Mouse (Mus musculus) myocyte (in vitro differentiated cells): ENCODE results near the gene Slc10a6. TPM values are rescaled to one million over a fixed set of nuclear protein-coding genes. Genes with fewer than 3 reads are reported as not detected.

Source experiments
- H3K27me3 ChIP-seq: one replicate; pipeline ENCODE4 v1.6.1; 2011; ENCODE audit not compliant: control insufficient read depth, insufficient read depth, insufficient read length
- H3K36me3 ChIP-seq: one replicate; pipeline ENCODE4 v1.6.1; 2011; ENCODE audit not compliant: control insufficient read depth, insufficient read depth
- H3K4me2 ChIP-seq: one replicate; pipeline ENCODE4 v1.6.1; 2011; ENCODE audit warnings: low read depth, control low read depth
- H3K4me3 ChIP-seq: one replicate; pipeline ENCODE4 v1.5.1; 2011; ENCODE audit warnings: mild to moderate bottlenecking, control low read depth, moderate library complexity
- H3K79me2 ChIP-seq: one replicate; pipeline ENCODE4 v1.6.1; 2011; ENCODE audit not compliant: control insufficient read depth, insufficient read depth
- H3ac ChIP-seq: one replicate; pipeline ENCODE4 v1.6.1; 2011; ENCODE audit not compliant: control insufficient read depth, insufficient read length
- CEBPB ChIP-seq: IDR thresholded peaks from 2 replicates; pipeline ENCODE4 v1.6.1; 2011; ENCODE audit warnings: mild to moderate bottlenecking, moderate library complexity; ENCODE audit not compliant: poor library complexity, insufficient read depth, severe bottlenecking
- E2F4 ChIP-seq: IDR thresholded peaks from one replicate; pipeline ENCODE4 v1.6.1; 2011; ENCODE audit warnings: mild to moderate bottlenecking, control low read depth, moderate library complexity; ENCODE audit not compliant: insufficient read depth
- MAX ChIP-seq: IDR thresholded peaks from one replicate; pipeline ENCODE4 v1.6.1; 2011; ENCODE audit warnings: low read depth, mild to moderate bottlenecking, control low read depth
- MYOD1 ChIP-seq, 3 experiments: IDR thresholded peaks; one replicate each; pipeline ENCODE4 v1.6.1; 2011; ENCODE audit warnings: control low read depth in 2 of 3, low read depth in 2 of 3, mild to moderate bottlenecking in 2 of 3, moderate library complexity in 1 of 3; ENCODE audit not compliant: insufficient read length in 2 of 3, control insufficient read depth in 1 of 3
- MYOG ChIP-seq, 3 experiments: IDR thresholded peaks; one replicate each; pipeline ENCODE4 v1.6.1; 2011; ENCODE audit warnings: control low read depth in 2 of 3, low read depth in 2 of 3, mild to moderate bottlenecking in 2 of 3; ENCODE audit not compliant: insufficient read length in 2 of 3, control insufficient read depth in 1 of 3, insufficient read depth in 1 of 3
- POLR2A ChIP-seq: IDR thresholded peaks from one replicate; pipeline ENCODE4 v1.6.1; 2011; ENCODE audit warnings: low read depth, mild to moderate bottlenecking, control low read depth, moderate library complexity; ENCODE audit not compliant: insufficient read length
- POLR2AphosphoS2 ChIP-seq: IDR thresholded peaks from one replicate; pipeline ENCODE4 v1.6.1; 2011; ENCODE audit warnings: low read depth, control low read depth; ENCODE audit not compliant: insufficient read length
- REST ChIP-seq: IDR thresholded peaks from one replicate; pipeline ENCODE4 v1.6.1; 2011; ENCODE audit warnings: mild to moderate bottlenecking, control low read depth, moderate library complexity; ENCODE audit not compliant: insufficient read depth, insufficient read length
- SRF ChIP-seq: IDR thresholded peaks from one replicate; pipeline ENCODE4 v1.6.1; 2011; ENCODE audit warnings: low read depth; ENCODE audit not compliant: control insufficient read depth, insufficient read length
- TCF12 ChIP-seq: IDR thresholded peaks from one replicate; pipeline ENCODE4 v1.6.1; 2011; ENCODE audit warnings: mild to moderate bottlenecking, control low read depth; ENCODE audit not compliant: poor library complexity, insufficient read depth, severe bottlenecking
- TCF3 ChIP-seq: IDR thresholded peaks from one replicate; pipeline ENCODE4 v1.6.1; 2011; ENCODE audit warnings: low read depth, control low read depth; ENCODE audit not compliant: insufficient read length
- USF1 ChIP-seq: IDR thresholded peaks from one replicate; pipeline ENCODE4 v1.6.1; 2011; ENCODE audit warnings: low read depth, mild to moderate bottlenecking, control low read depth, moderate library complexity
- polyA plus RNA-seq: library from polyadenylated mRNA; unstranded; fragments of >200 nt; fragmentation: generic; extraction: Trizol; gene quantifications from one replicate; pipeline ENCODE4 v1.2.1, GENCODE M21; 2012; ENCODE audit warnings: missing spikeins

Gene Slc10a6
- polyA plus RNA-seq, 1 experiment = 0.04 TPM

DNA sequence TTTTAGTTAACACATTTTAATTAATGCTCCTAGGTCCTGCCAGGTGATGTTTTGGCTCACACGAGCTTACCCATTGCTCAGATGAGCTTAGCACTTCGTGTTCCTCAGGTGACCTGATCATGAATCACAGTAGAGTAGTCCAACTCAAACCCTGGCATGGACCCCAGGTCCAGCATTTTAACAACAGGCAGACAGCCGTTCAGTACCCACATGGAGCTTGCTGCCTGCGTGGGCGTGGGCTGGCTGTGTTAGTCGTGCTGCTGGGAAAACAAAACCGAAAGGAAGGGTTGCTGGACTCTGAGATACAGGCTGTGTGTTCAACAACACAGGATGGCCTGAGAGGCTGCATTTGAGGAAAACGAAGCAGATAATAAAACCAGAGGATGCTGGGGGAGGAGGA, 36.5 kb downstream of the Slc10a6 start:
- H3K4me3 ChIP-seq = no peak overlapping the region
- no peaks in the 10 kb centered on the region for H3K79me2 ChIP-seq

DNA sequence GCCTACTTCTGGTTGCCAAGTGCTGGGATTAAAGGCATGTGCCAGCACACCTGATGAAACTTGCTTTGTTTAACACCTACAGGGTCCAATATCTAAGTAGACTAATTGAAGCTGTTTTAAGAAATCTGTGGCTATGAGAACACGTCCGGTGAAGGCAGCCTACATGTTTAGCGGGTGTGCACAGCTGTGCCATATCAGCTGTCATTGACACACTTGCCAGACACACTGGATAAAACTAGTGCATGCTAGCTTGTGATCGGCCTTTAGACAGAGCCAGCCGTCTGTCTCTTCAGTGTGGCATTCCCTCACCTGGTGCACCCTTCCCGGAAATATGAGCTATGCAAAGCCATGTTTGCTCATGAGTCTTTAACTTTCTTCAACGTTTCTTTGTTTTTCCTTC, 37.4 kb downstream of the Slc10a6 start:
- H3K4me2 ChIP-seq = no peak overlapping the region
- no peaks in the 10 kb centered on the region for H3K79me2 ChIP-seq
- TF ChIP-seq SRF (no peak), POLR2A (no peak), USF1 (no peak), MYOG (IDR thresholded peaks at IDR 0.05; ENCODE audit: control insufficient read depth in 1 of 3, insufficient read depth in 1 of 3, insufficient read length in 2 of 3, low read depth in 2 of 3) (no peak), E2F4 (no peak), REST (no peak), MYOD1 (IDR thresholded peaks at IDR 0.05; ENCODE audit: control insufficient read depth in 1 of 3, insufficient read length in 2 of 3, low read depth in 2 of 3) (no peak), MAX (no peak), CEBPB (no peak), TCF12 (no peak), POLR2AphosphoS2 (no peak), TCF3 (no peak)
- H3K4me3 ChIP-seq = no peak overlapping the region
- no peaks in the 10 kb centered on the region for H3K36me3 ChIP-seq
- no peaks in the 10 kb centered on the region for H3K27me3 ChIP-seq
- no peak overlapping the region for H3ac ChIP-seq

More for the DNA sequence above, 36.5 kb downstream of the Slc10a6 start:
- Histone ChIP-seq H3K36me3 (no peaks in the 10 kb centered on the region), H3ac (no peak overlapping the region), H3K4me2 (peak overlapping the region; percentile 64), H3K27me3 (no peaks in the 10 kb centered on the region)
- TF ChIP-seq E2F4 (no peak), TCF3 (no peak), POLR2A (no peak), MYOD1 (IDR thresholded peaks at IDR 0.05; ENCODE audit: control insufficient read depth in 1 of 3, insufficient read length in 2 of 3, low read depth in 2 of 3) (peak in 1 of 3 experiments; percentile 12)

DNA sequence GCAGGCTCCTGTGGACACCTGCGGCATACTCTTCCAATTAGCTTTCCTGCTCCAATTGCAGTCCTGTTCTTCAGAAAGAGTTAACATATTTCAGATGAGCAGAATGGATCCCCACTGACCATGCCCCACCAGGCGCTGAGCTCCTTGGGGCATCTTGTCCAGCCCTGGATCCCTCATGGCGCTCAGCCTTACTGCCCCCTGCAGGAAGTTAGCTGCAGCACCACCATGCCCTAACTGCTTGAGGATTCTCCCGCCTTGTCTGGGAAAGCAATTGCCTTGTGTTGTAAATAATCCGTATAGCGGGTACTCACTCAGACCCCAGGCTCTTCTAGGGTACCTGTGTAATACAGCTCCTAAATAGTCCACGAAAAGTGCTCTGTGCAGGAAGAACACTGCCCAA, 42.0 kb downstream of the Slc10a6 start:
- H3K4me3 ChIP-seq = no peak overlapping the region
- H3ac ChIP-seq = no peak overlapping the region
- H3K27me3 ChIP-seq = no peaks in the 10 kb centered on the region
- no peak for TF ChIP-seq POLR2A
- no peak for TF ChIP-seq SRF
- TF ChIP-seq TCF3 = no peak
- no peak for TF ChIP-seq MAX
- no peak for TF ChIP-seq USF1
- no peak for TF ChIP-seq TCF12
- no peak for TF ChIP-seq E2F4
- no peak for TF ChIP-seq POLR2AphosphoS2
- TF ChIP-seq CEBPB = no peak
- TF ChIP-seq MYOD1 (IDR thresholded peaks at IDR 0.05; ENCODE audit: control insufficient read depth in 1 of 3, insufficient read length in 2 of 3, low read depth in 2 of 3) = no peak
- no peak for TF ChIP-seq MYOG (IDR thresholded peaks at IDR 0.05; ENCODE audit: control insufficient read depth in 1 of 3, insufficient read depth in 1 of 3, insufficient read length in 2 of 3, low read depth in 2 of 3)
- H3K4me2 ChIP-seq = no peak overlapping the region
- no peaks in the 10 kb centered on the region for H3K79me2 ChIP-seq
- no peaks in the 10 kb centered on the region for H3K36me3 ChIP-seq

DNA sequence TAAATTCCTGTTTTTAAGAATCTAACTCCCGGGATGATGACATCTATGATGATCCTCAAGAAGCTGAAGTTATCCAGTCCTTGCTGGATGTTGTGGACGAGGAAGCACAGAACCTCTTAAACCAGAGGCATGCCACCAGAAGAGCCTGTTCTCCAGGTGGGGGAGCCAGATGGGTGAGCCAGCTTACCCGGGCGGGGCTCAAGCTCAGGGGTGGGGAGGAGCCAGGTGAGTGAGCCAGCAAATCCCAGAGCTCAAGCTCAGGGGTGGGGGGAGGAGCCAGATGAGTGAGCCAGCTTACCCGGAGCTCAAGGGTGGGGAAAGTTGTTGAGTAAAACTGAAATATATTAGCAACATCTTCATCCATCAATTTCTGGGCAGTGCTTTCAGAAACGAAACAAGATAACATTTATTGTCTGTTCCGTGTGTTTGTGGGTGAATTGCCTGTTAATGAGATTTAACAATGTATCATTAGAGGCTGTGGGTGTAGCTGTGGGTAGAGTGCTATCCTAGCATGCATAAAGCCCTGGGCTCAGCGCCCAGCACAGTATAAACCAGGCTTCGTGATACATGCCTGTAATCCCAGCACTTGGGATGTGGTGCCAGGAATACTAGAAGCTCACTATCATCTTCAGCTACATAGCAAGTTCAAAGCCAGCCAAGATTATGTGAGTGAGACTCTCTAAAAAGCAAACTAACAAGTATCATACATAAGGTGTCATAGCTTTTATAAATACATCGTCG, 49.4 kb downstream of the Slc10a6 start:
- Histone ChIP-seq H3K36me3 (no peaks in the 10 kb centered on the region), H3K4me2 (no peak overlapping the region), H3ac (no peak overlapping the region), H3K27me3 (no peaks in the 10 kb centered on the region), H3K79me2 (no peaks in the 10 kb centered on the region), H3K4me3 (no peak overlapping the region)
- TF ChIP-seq MYOG (IDR thresholded peaks at IDR 0.05; ENCODE audit: control insufficient read depth in 1 of 3, insufficient read depth in 1 of 3, insufficient read length in 2 of 3, low read depth in 2 of 3) (no peak), POLR2AphosphoS2 (no peak), MAX (no peak), TCF3 (no peak), E2F4 (no peak), REST (no peak), CEBPB (no peak), USF1 (no peak)

DNA sequence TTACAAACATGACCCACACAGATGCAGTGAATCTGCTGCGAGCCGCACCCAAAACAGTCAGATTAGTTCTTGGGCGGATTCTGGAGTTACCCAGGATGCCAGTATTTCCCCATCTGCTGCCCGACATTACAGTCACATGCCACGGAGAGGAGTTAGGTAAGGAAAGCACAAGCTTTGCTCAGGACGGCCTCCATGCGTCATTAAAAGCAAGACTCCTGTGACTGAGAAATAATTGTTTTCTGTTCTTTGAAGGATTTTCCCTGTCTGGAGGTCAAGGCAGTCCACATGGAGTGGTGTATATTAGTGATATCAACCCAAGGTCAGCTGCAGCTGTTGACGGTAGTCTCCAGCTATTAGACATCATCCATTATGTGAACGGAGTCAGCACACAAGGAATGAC, 59.8 kb downstream of the Slc10a6 start:
- H3K36me3 ChIP-seq = no peaks in the 10 kb centered on the region

More for the DNA sequence above, 59.8 kb downstream of the Slc10a6 start:
- H3ac ChIP-seq = no peak overlapping the region
- H3K27me3 ChIP-seq = no peaks in the 10 kb centered on the region
- no peak overlapping the region for H3K4me3 ChIP-seq
- no peaks in the 10 kb centered on the region for H3K79me2 ChIP-seq
- no peak overlapping the region for H3K4me2 ChIP-seq
- TF ChIP-seq MAX = no peak
- TF ChIP-seq REST = no peak
- TF ChIP-seq CEBPB = no peak
- no peak for TF ChIP-seq POLR2AphosphoS2
- TF ChIP-seq SRF = no peak
- TF ChIP-seq TCF12 = no peak
- TF ChIP-seq POLR2A = no peak
- TF ChIP-seq E2F4 = no peak
- no peak for TF ChIP-seq MYOD1 (IDR thresholded peaks at IDR 0.05; ENCODE audit: control insufficient read depth in 1 of 3, insufficient read length in 2 of 3, low read depth in 2 of 3)
- TF ChIP-seq MYOG (IDR thresholded peaks at IDR 0.05; ENCODE audit: control insufficient read depth in 1 of 3, insufficient read depth in 1 of 3, insufficient read length in 2 of 3, low read depth in 2 of 3) = no peak
